Mouse (Mus musculus) heart, adult 2 months (tissue): ENCODE data around the gene Cplx3. TPM values are rescaled to one million over a fixed set of nuclear protein-coding genes. Genes with fewer than 3 reads are reported as not detected.
A peak's percentile ranks its signal among the peaks of the same experiment; 100 is the strongest.

Experiments
- DNase-seq, 2 experiments: peaks; one replicate each; pipeline ENCODE4 v3.0.0; 2021
- H3K27ac ChIP-seq: fragments of 200-600 bp; 2 replicates; pipeline ENCODE4 v1.8.1; 2022
- H3K27me3 ChIP-seq: fragments of 200-500 bp; 2 replicates; pipeline ENCODE4 v1.6.1; 2012; ENCODE audit warnings: mild to moderate bottlenecking, low read length, inconsistent platforms, mixed read lengths; ENCODE audit not compliant: control insufficient read depth, insufficient read depth
- H3K36me3 ChIP-seq: fragments of 200-500 bp; 2 replicates; pipeline ENCODE4 v1.6.1; 2012; ENCODE audit warnings: low read length, inconsistent platforms; ENCODE audit not compliant: control insufficient read depth, insufficient read depth
- H3K4me1 ChIP-seq: fragments of 200-500 bp; 2 replicates; pipeline ENCODE4 v1.6.1; 2011; ENCODE audit warnings: low read length; ENCODE audit not compliant: control insufficient read depth, insufficient read depth
- H3K4me3 ChIP-seq: fragments of 200-600 bp; 2 replicates; pipeline ENCODE4 v1.8.1; 2022
- H3K79me2 ChIP-seq: fragments of 200-500 bp; replicated peaks from 2 replicates; pipeline ENCODE4 v1.6.1; 2012; ENCODE audit warnings: mild to moderate bottlenecking, inconsistent platforms, low read length, moderate library complexity, mixed read lengths; ENCODE audit not compliant: control insufficient read depth, insufficient read depth
- H3K9ac ChIP-seq: fragments of 200-500 bp; 2 replicates; pipeline ENCODE4 v1.6.1; 2012; ENCODE audit warnings: low read depth, mild to moderate bottlenecking, control low read depth, inconsistent platforms, low read length, mixed read lengths
- CTCF ChIP-seq: fragments of 200-600 bp; IDR thresholded peaks from 2 replicates; pipeline ENCODE4 v1.8.1; 2022; ENCODE audit warnings: antibody characterized with exemption, mild to moderate bottlenecking, moderate library complexity
- EP300 ChIP-seq: fragments of 200-500 bp; IDR thresholded peaks from 2 replicates; pipeline ENCODE4 v1.6.1; 2011; ENCODE audit warnings: low read depth, low read length, control low read depth; ENCODE audit not compliant: insufficient read depth
- POLR2A ChIP-seq: fragments of 200-500 bp; IDR thresholded peaks from 2 replicates; pipeline ENCODE4 v1.6.1; 2011; ENCODE audit warnings: mild to moderate bottlenecking, low read depth, low read length, control low read depth; ENCODE audit not compliant: insufficient read depth
- WGBS: fragments of 180-500 bp; shearing (Covaris S2); methylation state at CpG from one replicate; pipeline ENCODE4 v1.1.7; 2018; 5-methylcytosine and 5-hydroxymethylcytosine counted together
- intact Hi-C: fragments of 180-260 bp; cut with DNase I; formaldehyde crosslinking; loops from one replicate; pipeline ENCODE4 v1.15.1; 2025
- polyA plus RNA-seq: library from polyadenylated mRNA; depleted of rRNA; stranded (reverse); fragments of >200 nt; gene quantifications from 2 replicates; pipeline ENCODE4 v1.2.3, GENCODE M21; 2012
- total RNA-seq, 2 experiments: library from RNA; stranded (reverse); gene quantifications; 2 replicates each; pipeline ENCODE4 v1.2.3; 2021

The Cplx3 gene
- total and polyA plus RNA-seq, 3 experiments, result not detected

- Histone ChIP-seq H3K27ac (peak overlapping the region; percentile 59), H3K4me1 (peaks cover 19% of the 10 kb centered on the region), H3K9ac (peak overlapping the region; percentile 2), H3K36me3 (peaks cover 2% of the 10 kb centered on the region), H3K27me3 (no peaks in the 10 kb centered on the region), H3K79me2 (peaks cover 2% of the 10 kb centered on the region; the same call in 1 of the 2 replicates), H3K4me3 (no peak overlapping the region)
- TF ChIP-seq CTCF (no peak), EP300 (peak; percentile 85), POLR2A (peak; percentile 34; the same call in 1 of the 2 replicates)
- DNase-seq, result peak; percentile 65 to 71
- intact Hi-C loops, result loop anchor here (5.0 kb wide), 1 partner anchor 121 kb away; the partner anchor contains the start of gene Ppcdc
- 21% methylated on average over 4 of the region's 4 CpGs for WGBS
These were observed 43.1 kb downstream of the Cplx3 start for GRCm38 (mm10) chr9:57562896-57563372.

GRCm38 (mm10) chr9:57561711-57562099 is 44.4 kb downstream of the Cplx3 start:
- WGBS, result 63% methylated on average over 13 of the region's 13 CpGs
- Histone ChIP-seq H3K9ac (no peak overlapping the region), H3K4me3 (peak overlapping the region; percentile 94), H3K36me3 (peaks cover 2% of the 10 kb centered on the region), H3K4me1 (peaks cover 19% of the 10 kb centered on the region), H3K27me3 (no peaks in the 10 kb centered on the region), H3K79me2 (no peaks in the 10 kb centered on the region), H3K27ac (peak overlapping the region; percentile 94; the same call in 1 of the 2 replicates)
- peak in 1 of 2 experiments; percentile 43 for DNase-seq
- TF ChIP-seq EP300 (no peak), POLR2A (no peak), CTCF (no peak)
- intact Hi-C loops, result loop anchor here (2.0 to 5.0 kb wide), 2 partner anchors 23 to 119 kb away; partner anchors contain the start of gene Ppcdc

DNA sequence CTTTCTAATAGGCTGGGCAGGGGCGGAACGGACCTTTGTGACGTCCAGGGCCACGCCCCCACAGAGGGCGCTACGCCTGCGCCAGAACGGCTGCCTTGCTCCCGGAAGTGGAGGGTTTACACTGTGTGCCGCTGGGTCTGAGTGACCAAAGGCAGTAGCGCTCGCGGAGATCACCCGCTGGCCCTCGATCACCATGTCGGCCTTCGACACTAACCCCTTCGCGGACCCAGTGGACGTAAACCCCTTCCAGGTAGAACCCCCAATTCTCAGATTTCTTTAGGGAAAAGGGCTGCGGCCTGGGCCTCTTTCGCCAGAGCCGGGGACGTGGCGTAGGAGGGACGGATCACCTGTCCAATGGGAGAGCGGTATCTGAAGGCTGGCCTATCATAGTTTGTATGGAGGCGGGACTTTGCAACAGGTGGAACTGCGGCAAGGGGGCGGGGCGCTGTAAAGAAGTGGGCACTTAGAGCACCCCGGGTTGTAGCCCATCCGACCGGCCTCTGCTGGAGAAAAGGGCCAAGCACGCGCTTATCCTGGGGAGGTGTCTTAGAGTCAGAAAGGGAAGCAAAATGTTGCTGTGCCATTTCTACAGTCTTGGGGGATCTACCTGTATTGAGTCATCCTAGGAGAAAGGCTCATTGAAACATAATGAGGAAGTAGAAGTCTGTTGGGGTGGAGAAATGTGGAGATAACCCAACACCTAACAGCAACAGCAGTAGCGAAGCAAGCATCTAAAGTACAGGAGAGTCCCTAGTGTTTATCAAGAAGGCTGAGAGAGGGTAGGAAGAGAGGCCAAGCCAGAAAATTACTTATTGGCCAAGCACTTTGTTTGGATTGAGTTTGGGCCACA is 45.0 kb downstream of the Cplx3 start, which contains the start of gene Scamp2:
Scamp2 (plus strand) TSS at position 83 of the 850 bp plus-strand sequence.
- Histone ChIP-seq H3K4me3 (peak within 1 kb of the TSS; percentile 94), H3K9ac (peak within 1 kb of the TSS; percentile 73), H3K36me3 (peaks cover 2% of the 10 kb centered on the region), H3K27ac (peak within 1 kb of the TSS; percentile 94), H3K4me1 (peaks cover 15% of the 10 kb centered on the region), H3K27me3 (no peaks in the 10 kb centered on the region), H3K79me2 (no peaks in the 10 kb centered on the region)
- WGBS, result under 1% methylated on average over 37 of the region's 37 CpGs
- peak; percentile 96 for DNase-seq
- intact Hi-C loops, result loop anchor here (2.0 to 5.0 kb wide), 2 partner anchors 22 to 119 kb away; partner anchors contain the start of gene Ppcdc
- TF ChIP-seq POLR2A (peak; percentile 91), EP300 (peak; percentile 76), CTCF (peak; percentile 34)

DNA sequence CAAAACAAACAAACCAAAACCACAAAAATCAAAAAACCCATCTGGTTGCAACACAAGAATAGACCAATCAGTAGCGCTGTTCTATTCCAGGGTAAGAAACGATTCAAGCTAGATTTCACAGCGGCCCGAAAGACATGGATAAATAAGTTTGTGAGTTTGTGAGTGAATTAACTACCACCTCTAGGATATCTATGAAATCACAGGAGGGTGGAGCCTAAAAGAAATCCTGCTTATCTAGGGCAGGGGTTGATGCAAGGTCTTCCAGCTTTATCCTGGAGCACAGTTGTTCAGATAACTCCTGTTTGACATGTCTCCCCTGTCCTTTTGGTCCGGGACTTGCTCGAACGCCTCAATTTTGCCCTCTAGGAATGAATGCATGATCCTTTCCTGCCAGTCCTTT is 45.8 kb downstream of the Cplx3 start:
- no peaks in the 10 kb centered on the region for H3K79me2 ChIP-seq
- WGBS, result 27% methylated on average over 7 of the region's 7 CpGs
- H3K4me1 ChIP-seq, result peaks cover 12% of the 10 kb centered on the region
- no peaks in the 10 kb centered on the region for H3K27me3 ChIP-seq
- intact Hi-C loops, result loop anchor here (2.0 to 5.0 kb wide), 2 partner anchors 21 to 118 kb away; partner anchors contain the start of gene Ppcdc
- peaks cover 2% of the 10 kb centered on the region for H3K36me3 ChIP-seq
- DNase-seq, result no peak
- no peak overlapping the region for H3K9ac ChIP-seq
- peak overlapping the region; percentile 94 for H3K27ac ChIP-seq
- peak overlapping the region; percentile 94 for H3K4me3 ChIP-seq
- no peak for TF ChIP-seq CTCF
- no peak for TF ChIP-seq POLR2A
- no peak for TF ChIP-seq EP300

DNA sequence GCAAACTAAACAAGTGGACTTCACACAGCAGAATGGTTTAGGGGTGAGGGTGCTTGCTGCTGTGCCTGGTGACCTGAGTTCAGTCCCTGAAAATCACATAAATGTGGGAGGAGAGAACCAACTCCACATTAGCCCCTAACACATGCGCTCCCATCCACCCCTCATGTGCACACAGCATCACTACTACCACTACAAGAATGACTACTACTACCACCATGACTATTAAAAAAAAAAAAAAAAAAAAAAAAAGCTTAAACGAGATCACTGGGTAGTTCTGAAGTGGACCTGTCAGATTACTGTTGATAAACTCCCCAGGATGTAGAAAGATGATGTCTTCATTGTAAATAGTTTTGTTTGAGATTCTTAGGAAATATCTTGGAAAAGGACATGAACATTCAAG is 46.5 kb downstream of the Cplx3 start:
- Histone ChIP-seq H3K9ac (no peak overlapping the region), H3K4me1 (peaks cover 12% of the 10 kb centered on the region), H3K27ac (no peak overlapping the region), H3K36me3 (peaks cover 2% of the 10 kb centered on the region), H3K4me3 (no peak overlapping the region), H3K27me3 (no peaks in the 10 kb centered on the region), H3K79me2 (no peaks in the 10 kb centered on the region)
- intact Hi-C loops, result no loop called here
- no peak for TF ChIP-seq CTCF
- no peak for TF ChIP-seq POLR2A
- TF ChIP-seq EP300, result no peak
- 67% methylated on average over 2 of the region's 2 CpGs for WGBS
- no peak for DNase-seq
